Mouse (Mus musculus) lung, postnatal 14 days (tissue): ENCODE measurements at regions not wholly inside any gene's neighbourhood (a gene's known extent, or its start where the extent isn't known, plus 50 kb on each side); places are given as distances from the start of the nearest gene placed in this dataset.

Source experiments
- DNase-seq: peaks from one replicate; pipeline ENCODE4 v3.0.0; 2021

DNA sequence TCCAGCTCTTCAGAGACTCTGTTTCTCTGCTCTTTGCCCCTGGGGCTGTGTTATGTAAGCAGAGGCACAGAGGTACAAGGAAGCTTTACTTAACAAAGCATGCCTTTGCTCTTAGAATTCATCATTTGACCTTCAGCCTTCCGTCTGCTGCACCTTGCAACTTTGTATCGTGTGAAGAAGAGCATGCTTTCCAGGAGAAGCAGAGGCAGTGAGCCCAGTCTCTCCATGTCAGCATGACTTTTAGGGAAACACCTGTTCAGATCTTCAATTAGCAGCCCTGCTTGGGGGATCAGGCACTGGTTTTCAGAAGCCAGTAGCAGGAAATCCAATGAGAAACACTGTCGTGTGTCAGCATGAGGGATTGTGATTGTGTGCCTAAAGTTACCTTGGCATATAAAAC lies 226.7 kb downstream of the Abcc12 start:
- DNase-seq = no peak

DNA sequence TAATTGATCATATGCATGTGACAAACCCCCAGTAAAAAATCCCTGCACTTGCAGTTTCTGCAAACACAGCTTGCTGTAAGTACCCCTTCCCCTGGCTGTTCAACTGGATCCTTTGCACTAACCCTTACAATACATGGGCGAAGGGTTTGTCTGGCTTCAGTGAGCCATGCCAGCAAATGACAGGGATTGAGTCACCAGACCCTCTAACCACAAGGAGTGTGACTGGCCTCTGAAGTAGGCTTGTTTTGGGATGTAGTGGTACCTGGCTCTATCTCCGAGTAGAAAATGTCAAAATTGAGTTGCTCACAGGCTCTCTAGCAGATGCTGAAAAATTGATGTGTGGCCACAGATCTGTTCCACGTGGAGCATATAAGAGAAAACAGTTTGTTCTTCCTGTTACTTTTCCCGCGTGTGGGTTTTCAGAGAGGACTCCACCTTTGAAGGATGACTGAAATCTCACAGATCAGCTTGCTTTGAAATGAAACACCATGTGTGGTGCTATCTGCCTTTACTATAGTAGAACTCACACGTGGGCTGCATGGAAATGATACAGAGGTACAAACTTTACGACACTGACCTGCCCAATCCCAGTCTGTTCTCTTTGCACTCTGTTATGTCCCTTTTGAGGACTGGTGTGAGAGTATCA lies 228.8 kb downstream of the Abcc12 start:
- DNase-seq = no peak

DNA sequence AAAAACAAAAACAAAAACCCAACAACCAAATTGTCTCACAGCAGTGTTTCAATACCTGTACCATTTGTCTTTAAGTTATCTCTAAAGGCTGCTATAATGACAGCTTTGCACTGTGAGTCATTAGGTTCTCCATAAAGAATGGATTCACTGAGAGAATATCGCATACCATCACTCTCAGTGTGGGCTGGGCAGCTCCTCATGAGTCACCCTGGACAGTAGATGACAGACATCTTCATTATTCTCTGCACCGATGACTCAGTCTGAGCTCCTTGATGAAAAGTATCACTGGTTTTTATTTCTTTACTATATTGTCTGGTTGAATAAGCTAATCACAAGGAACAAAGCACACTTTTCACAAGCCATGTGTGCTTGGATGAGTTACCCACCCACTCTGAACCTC lies 230.4 kb downstream of the Abcc12 start:
- no peak for DNase-seq

DNA sequence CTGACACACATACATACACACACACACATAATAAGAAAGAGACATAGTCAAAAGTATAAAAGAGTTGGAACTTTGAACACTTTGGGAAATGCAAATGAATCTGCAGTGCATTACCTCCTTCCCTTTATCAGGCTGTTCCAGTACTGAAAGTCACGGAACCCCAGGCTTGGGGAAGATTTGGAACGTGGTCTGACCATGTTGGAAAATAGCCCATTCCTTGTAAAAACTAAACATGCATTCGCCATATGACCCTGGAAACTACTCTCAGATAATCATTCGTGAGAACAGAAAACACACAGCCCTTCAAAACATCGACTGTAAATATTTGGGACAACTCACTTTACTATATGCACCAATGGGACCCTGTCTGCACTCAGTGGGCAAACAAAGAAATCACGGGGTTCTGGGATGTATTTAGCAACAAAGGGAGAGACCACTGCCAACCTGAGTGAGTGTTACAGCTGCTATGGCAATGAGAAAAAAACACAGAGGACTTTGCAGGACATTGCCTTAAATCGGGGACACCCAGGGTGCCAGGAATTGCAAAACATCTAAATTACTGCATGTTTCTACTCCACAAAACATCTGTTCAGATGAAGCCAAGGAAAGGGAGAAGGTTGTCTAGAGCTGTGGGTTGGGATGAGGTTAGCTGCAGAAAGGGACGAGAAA lies 238.3 kb downstream of the Abcc12 start:
- DNase-seq = peak; percentile 1

DNA sequence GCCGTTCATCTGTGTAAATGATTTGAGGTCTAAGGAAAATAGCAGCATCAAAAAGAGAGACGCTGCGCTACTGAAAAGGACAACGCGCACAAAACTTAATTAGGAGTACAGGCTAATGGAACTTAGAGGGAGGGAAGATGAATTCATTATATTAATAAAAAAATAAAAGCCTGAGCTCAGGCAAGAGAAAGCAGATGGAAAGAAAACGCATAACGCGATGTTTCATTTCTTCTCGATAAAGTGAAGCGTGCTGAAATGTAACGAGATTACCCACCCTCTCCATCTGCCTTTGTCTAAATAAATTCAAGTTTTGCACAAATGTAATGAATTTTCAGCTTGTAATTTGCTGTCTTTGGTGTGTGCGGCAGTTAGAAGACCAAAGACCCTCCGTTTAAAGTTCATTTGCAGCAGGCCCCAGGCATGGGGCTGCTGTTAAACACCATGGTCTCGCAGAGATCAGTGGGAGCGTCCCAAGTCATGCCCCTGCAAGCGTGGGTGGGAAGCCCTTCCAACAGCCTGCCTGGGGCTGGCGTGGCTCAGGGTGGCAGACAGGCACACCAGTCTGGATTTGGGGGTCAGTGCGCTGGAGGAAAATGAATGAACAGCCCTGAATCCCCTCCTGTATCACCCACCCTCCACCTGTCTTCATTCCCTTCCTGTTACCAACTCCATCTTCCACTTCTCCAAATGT lies 241.8 kb downstream of the Abcc12 start:
- no peak for DNase-seq

DNA sequence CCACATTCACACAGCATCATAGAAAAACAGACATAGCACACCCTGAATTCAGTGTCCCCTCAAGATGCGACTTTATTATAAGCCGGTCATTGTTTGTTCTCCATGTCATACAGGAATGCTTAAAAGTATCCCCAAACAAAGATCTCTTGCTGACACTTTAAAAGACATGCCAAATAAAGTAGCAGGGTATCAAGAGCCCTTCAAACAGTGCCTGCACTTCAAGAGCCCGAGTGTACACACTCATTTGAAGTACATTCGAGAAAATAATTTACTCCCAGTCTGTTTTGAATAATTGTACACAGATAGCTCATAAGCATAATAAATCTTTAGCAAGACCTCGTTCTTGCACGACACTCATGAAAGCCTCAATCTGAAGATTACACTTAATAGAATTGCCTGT lies 249.1 kb downstream of the Abcc12 start:
- DNase-seq = no peak

DNA sequence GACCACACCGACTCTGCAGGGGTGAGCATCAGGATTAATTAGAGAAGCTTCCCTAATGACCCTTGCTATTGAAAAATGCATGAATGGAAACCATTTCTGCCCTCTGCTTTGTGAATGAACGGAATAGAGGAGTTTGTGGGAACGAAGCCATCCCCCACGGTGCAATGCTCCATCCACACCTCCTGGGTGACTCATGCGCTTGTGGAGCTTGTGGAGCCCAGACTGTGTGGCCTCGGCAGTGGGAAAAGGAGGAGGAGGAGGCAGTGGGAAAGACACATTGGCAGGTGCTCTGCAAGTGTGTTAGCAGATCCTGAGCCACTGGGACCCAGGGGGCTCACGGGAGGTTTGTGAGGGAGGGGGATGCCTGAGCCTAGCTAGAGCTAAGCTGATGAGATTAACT lies 251.9 kb downstream of the Abcc12 start:
- DNase-seq = no peak

DNA sequence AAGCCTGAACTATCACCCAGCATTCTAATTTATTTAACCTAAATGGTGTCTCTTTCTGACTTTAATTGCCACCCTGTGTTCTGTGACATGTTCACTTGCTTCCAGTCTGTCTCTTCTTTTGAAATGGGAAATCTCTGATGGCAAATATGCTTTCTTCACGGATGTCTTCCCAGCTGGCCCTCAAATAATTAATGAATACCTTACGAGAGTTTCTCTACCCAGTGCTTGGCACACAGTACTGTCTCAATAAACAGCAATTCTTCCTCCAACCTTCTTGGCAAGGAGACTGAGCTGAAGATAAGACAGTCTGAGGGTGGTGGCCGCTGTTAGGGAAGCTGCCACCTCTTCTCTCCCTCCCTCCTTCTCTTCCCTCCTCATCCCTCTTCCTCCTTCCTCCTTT lies 252.5 kb downstream of the Abcc12 start:
- DNase-seq = no peak

DNA sequence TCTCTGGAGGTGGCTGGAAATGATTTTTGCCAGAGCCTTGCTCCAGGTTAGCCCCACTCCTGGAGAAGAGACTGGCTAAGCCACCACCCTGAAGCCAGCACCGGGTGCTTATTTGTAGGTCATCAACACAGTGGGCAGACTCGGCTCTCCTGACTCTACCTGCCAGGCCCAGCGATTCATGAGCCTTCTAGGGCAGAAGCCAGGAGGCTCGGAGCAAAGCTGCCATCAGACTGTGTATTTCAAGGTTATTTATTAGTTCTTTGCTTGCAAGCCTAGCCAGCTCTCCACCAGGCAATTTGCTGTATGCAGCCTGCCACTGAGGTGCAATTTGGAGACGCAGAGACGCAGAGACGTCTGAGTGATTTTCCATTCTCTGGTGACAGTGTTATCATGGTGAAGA lies 255.4 kb downstream of the Abcc12 start:
- DNase-seq = no peak

DNA sequence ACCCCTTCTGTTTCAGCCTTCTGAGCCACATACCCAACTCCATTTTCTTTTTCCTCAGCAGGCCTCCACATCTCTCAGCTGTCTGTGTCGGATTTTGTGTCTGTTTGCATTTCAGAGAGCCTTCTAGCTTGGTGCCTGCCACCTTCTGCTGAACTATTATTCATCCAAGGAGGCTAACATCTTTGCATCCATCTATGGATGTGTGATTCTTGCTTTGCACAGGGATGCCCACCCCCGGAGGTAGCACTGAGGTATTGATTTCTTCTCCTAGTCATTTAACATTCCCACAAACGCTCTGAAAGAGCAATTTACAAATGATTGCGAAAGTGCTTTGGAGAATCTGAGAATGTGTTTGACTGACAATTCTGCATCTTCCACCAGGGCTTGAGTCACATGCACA lies 255.9 kb downstream of the Abcc12 start:
- no peak for DNase-seq

DNA sequence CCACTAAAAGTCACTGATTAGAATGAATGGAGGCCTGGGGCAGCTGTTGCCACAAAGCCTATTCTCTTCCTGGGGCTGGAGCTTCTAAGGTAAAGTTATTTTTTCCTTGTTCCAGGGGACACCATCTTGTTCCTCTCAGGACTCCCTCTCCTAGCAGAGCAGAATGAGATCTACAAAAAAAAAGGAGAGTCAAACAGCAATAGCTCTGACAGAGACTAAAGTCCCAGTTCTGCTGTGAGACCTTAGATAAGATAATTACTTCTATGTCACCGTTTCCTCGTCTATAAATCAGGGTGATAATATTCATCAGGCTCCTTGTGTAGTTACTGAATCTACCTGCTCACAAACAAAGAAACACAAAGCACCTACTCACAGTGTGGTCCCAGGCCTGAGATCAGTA lies 256.7 kb downstream of the Abcc12 start:
- no peak for DNase-seq

DNA sequence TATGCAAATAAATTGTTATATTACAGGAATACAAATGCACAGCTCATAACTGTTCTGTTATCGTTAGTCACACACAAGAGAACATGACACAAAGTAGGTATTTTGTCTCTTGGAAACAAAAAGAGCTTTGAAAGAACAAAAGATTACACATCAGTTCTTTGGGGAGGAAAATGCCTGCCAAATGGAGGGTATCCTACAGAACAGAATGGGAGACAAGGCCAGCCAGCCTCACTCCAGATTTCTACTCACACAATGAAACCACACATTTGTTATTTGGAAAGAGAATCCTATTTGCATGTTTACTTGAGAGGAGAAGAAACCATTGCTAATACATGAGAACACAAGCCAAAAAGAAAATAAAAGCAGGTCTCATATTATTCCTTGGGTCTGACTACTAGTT lies 258.0 kb downstream of the Abcc12 start:
- no peak for DNase-seq

DNA sequence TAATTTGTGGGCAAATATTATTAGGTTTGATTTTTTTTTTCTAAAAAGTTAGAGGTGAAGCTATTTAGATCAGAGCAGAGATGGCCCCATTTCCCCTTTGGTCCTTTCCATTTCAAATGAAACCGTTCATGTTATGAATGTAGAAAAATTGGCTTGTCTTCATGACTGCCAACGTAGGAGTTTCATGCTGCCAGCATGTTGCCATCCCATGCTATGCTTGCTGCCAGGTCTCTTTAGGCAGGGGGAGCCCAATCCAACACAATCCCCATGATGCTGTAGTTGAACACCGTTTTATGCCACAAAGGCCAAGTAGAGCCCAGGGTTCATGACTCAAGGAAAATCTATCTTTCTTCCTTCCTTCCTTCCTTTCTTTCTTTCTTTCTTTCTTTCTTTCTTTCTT lies 259.5 kb downstream of the Abcc12 start:
- no peak for DNase-seq

DNA sequence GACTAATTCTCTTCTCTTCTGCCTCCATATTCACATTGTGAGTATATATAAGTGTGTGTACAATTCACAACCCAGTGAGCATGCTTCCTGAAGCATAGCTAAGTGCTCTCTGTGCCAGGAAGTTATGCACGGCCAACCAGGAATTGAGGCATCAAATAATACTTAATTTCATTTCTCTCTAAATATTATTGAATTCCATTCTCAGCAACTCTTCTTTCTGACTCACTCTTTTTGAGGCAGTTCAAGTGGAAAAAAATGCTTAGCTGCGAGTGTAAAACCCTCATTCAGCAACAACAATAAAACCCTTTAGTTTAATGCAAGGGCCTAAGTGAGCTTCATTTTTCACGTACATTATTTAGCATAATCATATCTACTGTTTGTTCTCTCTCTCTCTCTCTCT lies 262.0 kb downstream of the Abcc12 start:
- DNase-seq = no peak

DNA sequence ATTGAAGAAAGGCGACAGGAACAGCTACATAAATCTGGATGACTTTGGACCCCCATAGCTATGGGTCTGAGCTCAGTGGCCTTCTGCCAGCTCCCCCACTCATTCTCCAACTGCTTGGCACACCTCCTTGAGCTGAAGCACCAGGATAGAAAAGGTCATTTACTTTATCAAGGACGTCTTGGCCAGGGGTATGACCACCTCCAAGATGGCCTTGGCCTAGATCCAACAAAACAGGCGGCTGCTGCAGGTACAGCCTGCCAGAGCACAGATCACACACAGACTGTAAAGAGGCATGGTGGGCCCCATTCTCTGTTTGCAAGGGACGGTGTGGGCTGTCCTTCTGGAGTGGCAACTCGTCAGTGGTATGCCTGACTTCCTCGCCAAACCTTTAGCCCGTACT lies 264.2 kb downstream of the Abcc12 start:
- no peak for DNase-seq

DNA sequence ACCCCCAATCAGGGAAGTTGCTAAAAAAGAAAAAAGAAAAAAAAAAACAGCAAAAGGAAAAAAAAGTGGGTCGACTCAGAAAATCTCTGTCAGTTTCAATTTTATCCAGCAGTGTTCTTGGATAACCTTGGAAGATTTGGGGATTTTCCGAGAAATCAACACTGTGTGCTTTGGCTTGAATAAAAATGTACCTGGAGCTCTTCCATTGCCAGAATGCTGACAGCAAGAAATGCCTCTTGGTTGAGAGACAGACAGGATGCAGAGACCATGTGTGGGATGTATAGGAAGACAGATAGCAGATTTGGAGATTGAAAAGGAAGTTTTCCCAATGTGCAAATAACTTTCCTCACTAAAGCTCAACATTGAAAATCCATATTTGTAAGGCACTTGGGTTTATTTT lies 271.0 kb downstream of the Abcc12 start:
- DNase-seq = no peak

DNA sequence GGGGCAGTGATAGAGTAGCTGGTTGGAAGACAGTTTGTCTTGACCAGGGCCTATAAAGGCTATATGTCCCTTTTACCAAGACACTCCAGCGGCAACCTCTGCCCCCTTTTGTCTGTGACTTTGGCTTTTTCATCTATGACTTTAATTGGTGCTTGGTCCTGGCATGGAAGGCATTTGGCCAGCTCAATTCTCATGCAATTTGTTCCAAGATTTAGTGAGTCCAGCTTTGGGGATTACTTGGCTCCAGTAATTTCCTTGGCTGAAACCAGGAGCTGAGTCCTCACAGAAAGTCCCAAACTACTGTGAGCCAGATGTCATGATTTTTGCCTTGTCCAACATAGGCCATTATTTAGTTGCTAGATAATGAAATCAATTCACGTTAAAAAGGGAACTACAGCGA lies 273.1 kb downstream of the Abcc12 start:
- DNase-seq = no peak

DNA sequence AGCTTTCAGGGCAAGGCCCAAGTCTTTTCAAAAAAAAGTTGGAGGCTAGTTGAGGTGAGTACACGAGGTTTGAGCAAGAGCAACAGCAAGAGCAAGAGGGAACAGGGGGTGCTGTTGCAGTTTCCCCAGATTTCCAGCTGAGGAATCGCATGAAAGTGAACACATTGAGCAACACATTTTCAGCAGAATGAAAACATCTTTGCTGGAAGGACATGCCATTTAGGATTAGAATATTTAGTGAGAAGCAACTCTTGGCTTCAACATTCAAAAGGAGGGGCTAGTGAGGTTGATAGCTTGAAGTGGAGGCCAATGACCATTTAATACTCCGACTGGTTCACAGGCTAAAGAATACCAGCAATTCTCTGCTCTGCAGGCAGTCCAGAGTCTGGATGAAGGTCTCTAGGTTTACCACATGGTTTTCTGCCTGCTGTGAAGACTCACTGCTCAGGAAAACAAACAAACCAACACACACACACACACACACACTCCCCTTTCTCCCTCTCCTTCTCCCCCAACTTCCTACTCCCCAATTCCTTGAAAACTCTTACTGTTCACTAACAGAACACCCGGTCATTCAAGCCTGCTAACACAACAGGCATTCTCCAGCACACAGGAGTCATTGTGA lies 278.5 kb downstream of the Abcc12 start:
- DNase-seq = no peak

DNA sequence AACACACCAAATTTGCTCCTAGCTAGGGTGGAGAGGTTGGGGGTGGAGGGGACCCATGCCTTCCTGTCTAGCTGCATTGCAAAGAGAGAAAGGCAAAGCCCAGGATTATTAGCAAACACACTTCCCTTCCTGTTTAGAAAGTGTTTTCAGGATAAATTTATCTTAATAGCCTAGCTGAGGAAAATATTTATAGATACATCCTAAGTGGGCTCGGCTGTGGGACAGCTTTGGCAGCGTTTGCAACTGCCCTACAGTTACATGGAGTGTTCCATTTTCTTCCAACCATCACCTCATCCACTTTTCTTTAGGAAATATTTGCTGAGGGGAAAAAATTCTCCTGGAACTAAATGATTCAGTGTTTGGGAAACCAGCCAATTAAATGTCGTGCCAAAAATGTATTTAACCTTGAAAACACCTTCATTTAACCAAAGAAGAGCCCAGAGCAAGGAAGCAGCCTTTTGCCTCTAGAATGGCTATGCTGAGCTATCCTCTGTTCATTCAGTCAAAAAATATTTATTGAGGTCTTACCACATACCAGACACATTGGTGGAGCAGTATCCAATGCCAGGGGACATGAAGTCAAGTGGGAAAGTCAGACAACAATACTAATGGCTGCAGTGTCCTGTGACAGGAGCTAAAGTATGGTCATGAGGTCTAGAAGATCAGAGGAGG lies 291.6 kb downstream of the Abcc12 start:
- no peak for DNase-seq

DNA sequence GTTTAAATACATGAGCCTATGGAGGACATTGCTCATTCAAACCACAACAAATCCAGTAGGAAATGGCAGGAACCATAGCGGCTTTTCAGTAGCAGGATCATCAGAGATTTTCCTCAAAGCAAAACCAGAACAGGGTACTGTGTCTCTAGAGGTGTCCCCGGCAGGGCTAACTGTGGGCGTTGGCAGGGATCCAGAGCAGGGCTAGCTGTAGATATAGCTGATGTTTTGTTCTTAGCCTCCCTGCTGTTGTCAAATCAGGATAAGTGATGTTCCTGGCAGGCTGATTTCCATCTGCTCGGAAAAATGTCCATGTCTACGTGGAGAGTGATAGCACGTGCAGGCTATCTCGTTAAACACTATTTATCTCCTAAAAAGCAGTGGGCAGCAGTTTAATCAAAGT lies 297.6 kb downstream of the Abcc12 start:
- no peak for DNase-seq

DNA sequence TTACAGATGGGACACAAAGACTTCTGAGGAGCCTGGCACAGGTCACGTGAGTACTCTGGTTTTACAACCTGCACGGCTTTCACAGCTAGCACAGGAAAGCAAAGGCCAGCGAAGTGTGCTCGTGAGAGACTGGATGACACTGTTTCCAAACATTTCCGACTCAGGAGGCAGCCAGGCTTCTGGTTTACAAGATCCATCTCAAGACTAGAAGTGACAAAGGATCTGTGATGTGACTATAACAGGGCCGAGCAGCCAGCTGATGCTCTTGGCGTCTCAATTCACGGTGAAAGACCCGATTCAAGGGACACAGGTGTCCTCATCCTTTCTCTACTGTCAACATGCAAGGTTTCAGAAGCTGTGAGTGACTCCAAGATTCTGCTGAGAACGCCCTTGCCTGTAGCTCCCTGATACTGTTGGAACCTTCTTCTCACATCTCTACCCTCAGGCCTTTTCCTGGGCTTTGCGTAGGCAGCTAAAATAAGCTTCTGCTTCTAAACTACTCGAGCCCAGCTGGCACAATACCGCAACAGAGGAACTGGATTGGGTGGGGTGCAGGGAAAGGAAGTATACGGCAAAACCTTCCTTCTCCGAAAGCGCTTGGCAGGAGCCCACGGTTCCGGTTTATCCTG lies 300.3 kb downstream of the Abcc12 start:
- peak; percentile 34 for DNase-seq

DNA sequence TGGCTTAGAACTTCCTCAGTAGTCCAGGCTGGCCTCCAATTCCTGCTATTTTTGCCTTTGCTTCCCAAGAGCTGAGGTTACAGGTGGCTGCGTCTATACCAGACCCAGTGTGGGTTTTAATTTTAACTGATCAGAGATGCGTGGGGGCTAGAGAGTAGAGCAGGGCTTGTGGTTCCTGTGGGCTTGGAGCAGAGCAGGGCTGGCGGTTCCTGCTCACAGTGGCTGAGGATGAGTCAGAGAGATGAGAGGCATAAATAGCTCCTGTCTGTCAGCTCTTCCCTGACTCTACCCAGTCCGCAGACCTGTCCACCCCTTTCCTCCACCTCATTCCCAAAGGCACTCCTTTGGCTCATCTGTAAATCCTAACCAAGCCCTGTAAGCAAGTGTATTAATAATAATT lies 304.8 kb downstream of the Abcc12 start:
- DNase-seq = no peak

DNA sequence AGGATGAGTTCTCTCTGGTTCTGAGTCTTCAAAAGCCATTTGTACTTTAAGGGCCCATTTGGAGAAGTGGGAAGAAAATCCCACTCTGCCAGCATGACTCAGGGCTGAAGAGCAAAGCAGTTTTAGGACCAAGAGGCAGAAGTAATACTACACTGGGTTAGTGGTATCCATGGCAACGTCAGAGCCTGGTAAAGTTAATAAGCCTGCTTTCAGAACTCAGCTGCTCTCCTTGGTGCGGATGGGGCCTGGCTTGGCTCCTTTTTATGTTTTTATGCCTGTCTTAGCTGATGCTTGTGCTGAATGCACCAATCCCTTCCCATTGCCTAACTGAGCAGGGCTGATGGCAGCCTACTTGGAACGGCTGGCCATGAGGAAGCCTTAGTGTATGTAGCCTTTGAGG lies 306.7 kb downstream of the Abcc12 start:
- DNase-seq = no peak
